Mouse (Mus musculus): Measurements from ENCODE around the gene Phlda1. TPM values are rescaled to one million over a fixed set of nuclear protein-coding genes. Genes with fewer than 3 reads are reported as not detected.

The Phlda1 gene
- polyA plus RNA-seq, 1 experiment from 2014 or later = 58.0 TPM

DNA sequence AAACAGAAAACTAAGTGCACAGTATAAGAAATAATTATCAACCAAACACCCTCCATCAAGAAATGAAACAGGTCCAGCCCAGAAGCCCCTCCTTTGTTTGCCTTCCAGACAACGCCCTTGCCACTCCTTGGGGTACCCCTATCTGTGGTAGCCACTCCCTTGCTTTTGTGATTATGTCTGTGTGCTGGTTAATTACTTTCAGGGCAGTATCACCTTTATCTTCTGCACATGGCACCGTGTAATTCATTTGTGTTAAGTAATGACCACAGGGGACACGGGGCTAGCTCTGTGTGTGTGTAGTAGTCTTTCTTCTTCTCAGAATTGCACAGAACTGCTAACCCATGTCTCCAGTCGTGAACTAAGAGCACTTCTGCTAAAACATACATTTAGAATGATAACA lies 39.6 kb downstream of the Phlda1 start:
- no peak for ATAC-seq (ENCODE audit: low read depth)
- Histone ChIP-seq H3K9me3 (ENCODE audit: control insufficient read depth, low read length) (no peaks in the 10 kb centered on the region), H3K27me3 (ENCODE audit: control insufficient read depth, insufficient read depth, low read length) (no peaks in the 10 kb centered on the region), H3K36me3 (ENCODE audit: control insufficient read depth, insufficient read depth, low read length) (no peaks in the 10 kb centered on the region), H3K4me2 (ENCODE audit: low read depth, low read length) (no peak overlapping the region), H3K4me3 (ENCODE audit: low read depth, low read length) (no peak overlapping the region), H3K9ac (replicated peaks; ENCODE audit: low read depth, low read length) (no peak overlapping the region), H3K4me1 (ENCODE audit: control insufficient read depth, insufficient read depth, low read length) (no peaks in the 10 kb centered on the region), H3K27ac (ENCODE audit: low read depth, low read length) (no peak overlapping the region)
- 66% methylated on average over 4 of the region's 4 CpGs for WGBS

DNA sequence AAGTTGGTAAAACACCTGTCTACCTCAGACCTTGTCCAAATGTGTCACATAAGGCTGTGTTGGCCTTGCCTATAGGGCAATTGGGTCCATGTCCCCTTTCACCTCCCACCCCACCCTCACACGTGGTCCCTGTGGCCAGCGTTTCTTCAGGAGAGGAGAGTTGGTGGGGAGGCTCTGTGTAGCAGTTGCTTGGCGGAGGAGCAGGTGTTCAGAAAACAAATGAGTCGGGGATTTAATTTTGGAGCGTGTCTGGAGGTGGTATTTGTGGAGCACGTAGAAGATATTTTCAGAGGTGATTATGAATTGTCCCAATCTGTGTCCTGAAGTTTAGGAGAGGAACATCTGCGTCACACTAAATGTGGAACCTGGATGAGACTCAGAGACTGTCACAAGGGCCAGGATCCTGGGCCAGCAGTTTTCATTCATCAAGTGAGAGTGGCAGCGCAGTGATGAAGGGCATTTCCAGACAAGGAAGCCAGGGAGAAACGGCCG lies 41.8 kb downstream of the Phlda1 start:
- no peak overlapping the region for H3K9ac ChIP-seq (replicated peaks; ENCODE audit: low read depth, low read length)
- WGBS = 70% methylated on average over 10 of the region's 10 CpGs

DNA sequence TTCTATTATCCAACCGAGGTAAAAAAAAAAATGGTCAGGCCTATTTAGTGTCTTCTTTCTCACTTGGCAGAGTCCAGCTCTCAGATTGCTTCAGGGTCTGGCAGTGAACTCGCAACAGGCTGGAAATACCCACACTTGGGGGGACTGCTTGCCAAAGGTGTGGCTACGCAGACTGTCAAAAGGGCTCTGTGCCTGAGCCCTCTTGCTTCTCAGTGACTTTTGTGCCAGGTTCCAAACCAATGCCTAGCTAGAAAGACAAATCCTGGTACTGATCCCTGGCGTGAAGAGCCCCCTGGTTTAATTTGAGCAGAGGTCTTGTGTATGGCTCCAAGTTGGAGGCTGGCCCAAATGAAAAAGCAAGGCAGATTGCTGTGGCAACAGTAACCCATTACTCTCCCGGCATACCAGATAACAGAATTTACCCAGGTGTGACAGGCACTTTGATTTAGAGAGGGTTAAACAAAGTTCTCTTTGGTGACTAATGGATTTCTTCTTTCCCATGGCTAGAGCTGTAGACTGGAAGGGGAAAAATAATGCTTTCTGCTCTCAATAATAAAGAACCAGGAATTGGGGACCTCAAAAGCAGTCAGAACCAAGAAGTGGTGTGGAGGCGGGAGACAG lies 44.1 kb downstream of the Phlda1 start:
- Histone ChIP-seq H3K9ac (replicated peaks; ENCODE audit: low read depth, low read length) (no peak overlapping the region), H3K4me3 (ENCODE audit: low read depth, low read length) (no peak overlapping the region), H3K36me3 (ENCODE audit: control insufficient read depth, insufficient read depth, low read length) (no peaks in the 10 kb centered on the region), H3K4me2 (ENCODE audit: low read depth, low read length) (no peak overlapping the region), H3K9me3 (ENCODE audit: control insufficient read depth, low read length) (no peaks in the 10 kb centered on the region), H3K4me1 (ENCODE audit: control insufficient read depth, insufficient read depth, low read length) (no peaks in the 10 kb centered on the region), H3K27ac (ENCODE audit: low read depth, low read length) (no peak overlapping the region), H3K27me3 (ENCODE audit: control insufficient read depth, insufficient read depth, low read length) (no peaks in the 10 kb centered on the region)
- no peak for ATAC-seq (ENCODE audit: low read depth)
- 67% methylated on average over 6 of the region's 6 CpGs for WGBS

More for the DNA sequence above, 41.8 kb downstream of the Phlda1 start:
- H3K4me1 ChIP-seq (ENCODE audit: control insufficient read depth, insufficient read depth, low read length) = no peaks in the 10 kb centered on the region
- no peaks in the 10 kb centered on the region for H3K27me3 ChIP-seq (ENCODE audit: control insufficient read depth, insufficient read depth, low read length)
- no peak overlapping the region for H3K27ac ChIP-seq (ENCODE audit: low read depth, low read length)
- no peaks in the 10 kb centered on the region for H3K36me3 ChIP-seq (ENCODE audit: control insufficient read depth, insufficient read depth, low read length)
- no peak overlapping the region for H3K4me2 ChIP-seq (ENCODE audit: low read depth, low read length)
- H3K4me3 ChIP-seq (ENCODE audit: low read depth, low read length) = no peak overlapping the region
- H3K9me3 ChIP-seq (ENCODE audit: control insufficient read depth, low read length) = no peaks in the 10 kb centered on the region
- no peak for ATAC-seq (ENCODE audit: low read depth)

DNA sequence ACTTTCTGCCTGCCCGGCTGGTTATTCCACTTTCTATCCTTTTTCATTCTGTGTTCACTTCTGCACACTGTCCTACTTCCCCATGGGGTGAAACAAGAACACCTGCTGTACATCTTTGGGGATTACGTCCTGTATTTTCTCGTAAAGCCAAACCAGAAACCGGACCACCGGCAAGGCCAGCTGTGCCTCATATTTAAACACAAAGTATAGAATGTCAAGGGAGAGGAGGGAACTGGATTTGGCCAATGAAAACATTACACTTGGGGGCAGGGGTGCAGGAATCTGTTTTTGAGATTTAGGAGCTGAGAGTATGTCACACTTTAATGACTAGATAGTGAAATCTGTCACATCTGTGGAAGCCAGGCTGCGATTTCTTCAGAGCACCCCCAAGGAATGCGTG lies 47.6 kb downstream of the Phlda1 start:
- no peak overlapping the region for H3K27ac ChIP-seq (ENCODE audit: low read depth, low read length)
- H3K4me1 ChIP-seq (ENCODE audit: control insufficient read depth, insufficient read depth, low read length) = peaks cover 2% of the 10 kb centered on the region; the same call in 1 of the 2 replicates
- no peak for ATAC-seq (ENCODE audit: low read depth)
- no peaks in the 10 kb centered on the region for H3K36me3 ChIP-seq (ENCODE audit: control insufficient read depth, insufficient read depth, low read length)
- H3K4me2 ChIP-seq (ENCODE audit: low read depth, low read length) = no peak overlapping the region
- no peak overlapping the region for H3K9ac ChIP-seq (replicated peaks; ENCODE audit: low read depth, low read length)
- H3K9me3 ChIP-seq (ENCODE audit: control insufficient read depth, low read length) = no peaks in the 10 kb centered on the region
- H3K4me3 ChIP-seq (ENCODE audit: low read depth, low read length) = no peak overlapping the region
- H3K27me3 ChIP-seq (ENCODE audit: control insufficient read depth, insufficient read depth, low read length) = no peaks in the 10 kb centered on the region
- WGBS = 81% methylated on average over 7 of the region's 7 CpGs

DNA sequence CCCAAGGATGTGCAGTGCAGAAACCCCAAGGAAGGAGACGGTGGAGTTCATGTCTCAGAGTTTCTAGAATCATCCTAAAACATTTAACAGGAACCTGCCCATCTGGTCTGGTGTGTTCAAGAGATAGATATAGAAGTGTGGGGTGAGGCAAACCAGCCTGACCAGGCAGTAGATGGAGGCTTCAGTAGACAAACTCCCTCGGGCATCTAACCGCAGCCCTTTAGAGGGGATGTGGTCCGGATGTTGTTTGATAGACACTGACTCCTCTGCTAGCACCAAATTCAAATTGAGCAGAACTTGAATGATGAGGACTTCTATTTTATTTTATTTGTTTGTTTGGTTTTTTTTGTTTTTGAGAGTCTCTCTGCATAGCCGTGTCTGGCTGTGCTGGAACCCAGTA lies 48.6 kb downstream of the Phlda1 start:
- Histone ChIP-seq H3K4me3 (ENCODE audit: low read depth, low read length) (no peak overlapping the region), H3K27me3 (ENCODE audit: control insufficient read depth, insufficient read depth, low read length) (no peaks in the 10 kb centered on the region), H3K9me3 (ENCODE audit: control insufficient read depth, low read length) (no peaks in the 10 kb centered on the region), H3K9ac (replicated peaks; ENCODE audit: low read depth, low read length) (no peak overlapping the region), H3K36me3 (ENCODE audit: control insufficient read depth, insufficient read depth, low read length) (no peaks in the 10 kb centered on the region), H3K4me2 (ENCODE audit: low read depth, low read length) (no peak overlapping the region), H3K4me1 (ENCODE audit: control insufficient read depth, insufficient read depth, low read length) (peaks cover 6% of the 10 kb centered on the region), H3K27ac (ENCODE audit: low read depth, low read length) (no peak overlapping the region)
- ATAC-seq (ENCODE audit: low read depth) = no peak
- WGBS = 94% methylated on average over 5 of the region's 5 CpGs

DNA sequence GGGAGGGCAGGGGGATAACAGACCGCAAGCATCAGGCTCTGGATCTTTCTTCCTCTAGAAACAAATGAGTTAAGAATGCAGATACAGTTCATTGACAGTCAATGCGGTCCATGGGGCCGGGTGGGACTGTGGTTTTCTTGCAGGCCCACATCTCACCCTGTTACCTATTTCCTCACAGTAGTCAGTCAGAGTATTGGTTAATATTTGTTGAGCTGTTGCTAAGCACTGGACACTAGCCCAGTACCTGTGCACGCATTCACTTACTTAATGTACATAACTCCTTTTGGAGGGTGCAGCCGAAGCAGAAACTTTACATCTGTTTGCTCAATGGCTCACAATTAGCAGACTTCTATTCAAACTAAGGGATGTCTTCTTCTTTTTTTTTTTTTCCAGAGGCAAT lies 52.1 kb downstream of the Phlda1 start:
- Histone ChIP-seq H3K36me3 (ENCODE audit: control insufficient read depth, insufficient read depth, low read length) (no peaks in the 10 kb centered on the region), H3K27me3 (ENCODE audit: control insufficient read depth, insufficient read depth, low read length) (no peaks in the 10 kb centered on the region), H3K4me3 (ENCODE audit: low read depth, low read length) (no peak overlapping the region), H3K4me1 (ENCODE audit: control insufficient read depth, insufficient read depth, low read length) (peaks cover 6% of the 10 kb centered on the region), H3K4me2 (ENCODE audit: low read depth, low read length) (no peak overlapping the region), H3K9ac (replicated peaks; ENCODE audit: low read depth, low read length) (no peak overlapping the region), H3K9me3 (ENCODE audit: control insufficient read depth, low read length) (no peaks in the 10 kb centered on the region), H3K27ac (ENCODE audit: low read depth, low read length) (no peak overlapping the region)
- 68% methylated on average over 5 of the region's 5 CpGs for WGBS
- ATAC-seq (ENCODE audit: low read depth) = no peak

Other genes starting within 250 kb of the Phlda1 start
- gene Bbs10, start 207.6 kb upstream of the Phlda1 start, polyA plus RNA-seq (2014; fragmentation: Nextera tagmentation; extraction: Ambion mirVana) = 6.3 and 6.8 TPM in 2 replicates
- gene Nap1l1, start 33.1 kb upstream of the Phlda1 start, polyA plus RNA-seq (2014; fragmentation: Nextera tagmentation; extraction: Ambion mirVana) = 165 and 191 TPM in 2 replicates

All from neural tube, embryonic 14.5 days (tissue).